ENCODE assay signal across 15 mouse cellular contexts in the genomic region with DNA sequence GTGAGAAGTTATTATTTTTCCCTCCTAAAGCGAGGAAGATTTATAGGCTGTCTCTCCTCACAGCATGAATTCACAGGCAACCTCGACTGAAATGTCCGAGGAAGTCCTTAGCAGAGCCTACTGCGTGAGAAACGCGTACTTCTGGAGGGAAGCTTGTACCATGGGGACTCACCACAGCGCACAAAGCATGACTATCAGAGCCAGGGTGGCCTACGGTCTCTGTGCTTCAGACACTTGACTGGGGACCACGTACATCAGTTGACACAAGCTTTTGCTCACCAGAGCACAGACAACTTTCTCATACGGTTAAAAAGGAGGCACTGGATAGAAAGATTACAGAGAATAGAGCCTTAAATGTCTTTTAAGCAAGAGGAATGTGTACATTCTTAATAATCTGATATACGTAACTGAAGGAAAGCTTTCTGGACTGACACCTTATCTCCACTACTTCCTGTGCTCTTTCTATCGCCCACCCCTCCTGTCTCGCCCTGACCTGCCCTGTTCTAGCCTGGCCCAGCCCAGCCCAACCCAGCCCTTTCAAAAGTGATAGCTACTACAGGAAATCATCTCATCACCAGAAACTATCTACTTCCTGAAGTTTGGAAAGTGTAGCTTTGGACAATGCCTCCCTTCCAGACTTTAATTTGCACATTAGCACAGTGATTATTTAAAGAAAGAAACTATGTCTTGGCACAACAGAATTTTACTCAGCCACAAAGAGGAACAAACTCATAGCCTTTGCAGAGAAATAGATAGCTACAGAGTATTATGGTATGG.
DNase-seq lines count a peak whose midpoint lies in the region; ATAC-seq lines count a peak whose summit lies in the region.
"Had no signal": no experiment of that assay in that cellular context is flagged by ENCODE, and none has a peak within 500 bp of the region (broad histone marks: within the 10 kb centered on the region; RNA-seq: fewer than 3 reads in every experiment).

No protein-coding gene starts in this region.

- H3K9ac ChIP-seq in heart, embryonic 14.5 days (ENCODE audit: low read length), result no peak overlapping the region
- H3K9ac ChIP-seq in liver, embryonic 13.5 days, result no peak overlapping the region
- H3K9ac ChIP-seq: midbrain, embryonic 12.5 days had no signal

- H3K4me2 ChIP-seq in heart, embryonic 14.5 days (ENCODE audit: low read length), result peak overlapping the region; percentile 25; the same call in 1 of the 2 replicates
- H3K4me2 ChIP-seq in liver, embryonic 13.5 days, result 0 out of 2 replicates have a peak overlapping the region, but pooled peaks have one; percentile 4
- H3K4me2 ChIP-seq: midbrain, embryonic 12.5 days had no signal

- no peak for ATAC-seq in heart, embryonic 14.5 days (ENCODE audit: insufficient number of reproducible peaks, insufficient read depth, low FRiP score, low read depth)
- ATAC-seq in megakaryocyte, adult 5-6 weeks (ENCODE audit: poor library complexity, severe bottlenecking), result no peak
- ATAC-seq in liver, embryonic 13.5 days (ENCODE audit: low read depth), result peak; percentile 88
- ATAC-seq: inflammation-experienced regulatory T-cells, adult 6 months had no signal

- H3K27ac ChIP-seq in heart, embryonic 14.5 days (replicated peaks in 1 of 2; ENCODE audit: control insufficient read depth in 1 of 2, insufficient read depth in 1 of 2, low read depth in 2 of 2, low read length in 2 of 2), result peak overlapping the region; percentile 32 to 44; a peak in 2 of 4 replicates
- no peak overlapping the region for H3K27ac ChIP-seq in liver, embryonic 13.5 days
- H3K27ac ChIP-seq: midbrain, embryonic 12.5 days had no signal

- intact Hi-C loops in heart, postnatal 14 days (cut with DNase I), result no loop called here

- H3K9me3 ChIP-seq in heart, embryonic 14.5 days (ENCODE audit: control insufficient read depth, low read length), result no peaks in the 10 kb centered on the region
- peaks cover 3% of the 10 kb centered on the region; the same call in 1 of the 2 replicates for H3K9me3 ChIP-seq in megakaryocyte, embryonic 14.5 days
- no peaks in the 10 kb centered on the region for H3K9me3 ChIP-seq in liver, embryonic 13.5 days (replicated peaks)
- H3K9me3 ChIP-seq: midbrain, embryonic 12.5 days had no signal

- DNase-seq in heart, postnatal 14 days, result no peak
- DNase-seq in liver, embryonic 13.5 days, result no peak
- no peak for DNase-seq in adrenal gland, adult 8-10 months
- no peak for DNase-seq in layer of hippocampus, adult 9-11 months
- no peak for DNase-seq in embryo, embryonic 9.5 days (ENCODE audit: extremely low spot score)
- DNase-seq: B cell, adult 2 months; cerebellum, adult 2 months; gastrocnemius, postnatal 36 days; kidney, postnatal 25 days; lung, adult 18-20 months had no signal

- no peaks in the 10 kb centered on the region for H3K27me3 ChIP-seq in heart, embryonic 14.5 days (ENCODE audit: control insufficient read depth, insufficient read depth, low read length)
- no peaks in the 10 kb centered on the region for H3K27me3 ChIP-seq in megakaryocyte, embryonic 14.5 days (replicated peaks)
- no peaks in the 10 kb centered on the region for H3K27me3 ChIP-seq in liver, embryonic 13.5 days
- H3K27me3 ChIP-seq: midbrain, embryonic 12.5 days had no signal

- no peak overlapping the region for H3K4me3 ChIP-seq in heart, embryonic 14.5 days (ENCODE audit: control insufficient read depth in 1 of 2, insufficient read depth in 1 of 2, low read depth in 1 of 2, low read length in 2 of 2)
- peak overlapping the region; percentile 46 for H3K4me3 ChIP-seq in megakaryocyte, embryonic 14.5 days (replicated peaks)
- no peak overlapping the region for H3K4me3 ChIP-seq in liver, embryonic 13.5 days (replicated peaks)
- H3K4me3 ChIP-seq: midbrain, embryonic 12.5 days had no signal

- H3K36me3 ChIP-seq in heart, embryonic 14.5 days (ENCODE audit: control insufficient read depth, insufficient read depth, low read length), result no peaks in the 10 kb centered on the region
- H3K36me3 ChIP-seq in megakaryocyte, embryonic 14.5 days (replicated peaks; ENCODE audit: low read length), result no peaks in the 10 kb centered on the region
- no peaks in the 10 kb centered on the region for H3K36me3 ChIP-seq in liver, embryonic 13.5 days
- H3K36me3 ChIP-seq: midbrain, embryonic 12.5 days had no signal

- WGBS in heart, embryonic 14.5 days, result 47% methylated on average over 13 of the region's 13 CpGs
- 22% methylated on average over 13 of the region's 13 CpGs for WGBS in liver, embryonic 13.5 days (ENCODE audit: insufficient replicate concordance)

- peaks cover 2 to 3% of the 10 kb centered on the region in 2 experiments; a peak in 2 of 4 replicates for H3K4me1 ChIP-seq in heart, embryonic 14.5 days (ENCODE audit: control insufficient read depth in 2 of 2, insufficient read depth in 2 of 2, low read length in 2 of 2)
- H3K4me1 ChIP-seq in megakaryocyte, embryonic 14.5 days, result peaks cover 16% of the 10 kb centered on the region
- peaks cover 9% of the 10 kb centered on the region for H3K4me1 ChIP-seq in liver, embryonic 13.5 days (replicated peaks)
- H3K4me1 ChIP-seq: midbrain, embryonic 12.5 days had no signal
